Mouse (Mus musculus) c-Kit-negative CD71-positive TER-119-positive erythroid progenitor cells, embryonic 14.5 days (primary cell): ENCODE measurements around the gene Scgb1b18.
"Not testable (repeated sequence)": the region's sequence is repeated elsewhere in the genome, so short reads cannot be mapped to it uniquely, and the experiment has no call there.

Source experiments
- DNase-seq: peaks from one replicate; pipeline ENCODE4 v3.0.0-alpha.2; 2013; ENCODE audit warnings: low read depth, low spot score

Gene Scgb1b18

GRCm38 (mm10) chr7:33185268-33185667, at the start of gene Scgb1b18:
TSS of gene Scgb1b18 (plus strand) at chr7:33185568.
- not testable (repeated sequence) for DNase-seq

GRCm38 (mm10) chr7:33173764-33174163, 11.6 kb upstream of the Scgb1b18 start, which contains the start of gene Scgb2b18:
TSS of gene Scgb2b18 (minus strand) at chr7:33173864.
- not testable (repeated sequence) for DNase-seq
